Mouse (Mus musculus) bone marrow, adult 2 months (tissue): Measurements from ENCODE around the gene Zfp777.

Experiments used
- CTCF ChIP-seq: fragments of 200-500 bp; IDR thresholded peaks from 2 replicates; pipeline ENCODE4 v1.5.1; 2011; ENCODE audit warnings: low read length, control low read depth; ENCODE audit not compliant: control insufficient read depth, insufficient read depth
- POLR2A ChIP-seq: fragments of 200-500 bp; IDR thresholded peaks from 2 replicates; pipeline ENCODE4 v1.6.1; 2011; ENCODE audit warnings: low read depth, mild to moderate bottlenecking, control low read depth, low read length, borderline replicate concordance; ENCODE audit not compliant: control insufficient read depth

GRCm38 (mm10) chr6:48063940-48064339, 15.2 kb upstream of the Zfp777 start:
- TF ChIP-seq CTCF: no peak
- TF ChIP-seq POLR2A: no peak
